Comparison of ENCODE assay signal across 19 mouse cellular contexts in genomic region chr2:145404818-145405531, GRCm38 (mm10).
DNase-seq lines count a peak whose midpoint lies in the region; ATAC-seq lines count a peak whose summit lies in the region.
"Had no signal": no experiment of that assay in that cellular context is flagged by ENCODE, and none has a peak within 500 bp of the region (broad histone marks: within the 10 kb centered on the region; RNA-seq: fewer than 3 reads in every experiment).

No protein-coding gene starts in this region.

- no peaks in the 10 kb centered on the region for H3K27me3 ChIP-seq in heart, embryonic 12.5 days (replicated peaks)
- no peaks in the 10 kb centered on the region for H3K27me3 ChIP-seq in midbrain, embryonic 15.5 days (replicated peaks)
- H3K27me3 ChIP-seq: CH12.LX; embryonic facial prominence, embryonic 13.5 days; forebrain, embryonic 15.5 days; Patski had no signal

- no peaks in the 10 kb centered on the region for H3K9me3 ChIP-seq in heart, embryonic 12.5 days (replicated peaks)
- no peaks in the 10 kb centered on the region for H3K9me3 ChIP-seq in midbrain, embryonic 15.5 days
- H3K9me3 ChIP-seq: embryonic facial prominence, embryonic 13.5 days; forebrain, embryonic 15.5 days had no signal

- no peak overlapping the region for H3K27ac ChIP-seq in heart, embryonic 12.5 days (ENCODE audit: poor library complexity, severe bottlenecking)
- no peak overlapping the region for H3K27ac ChIP-seq in midbrain, embryonic 15.5 days
- H3K27ac ChIP-seq: embryonic facial prominence, embryonic 13.5 days; forebrain, embryonic 15.5 days; left cerebral cortex, adult 2 months; stomach, postnatal 0 days had no signal

- 48% methylated on average over 11 of the region's 11 CpGs for WGBS in heart, embryonic 12.5 days
- 18% methylated on average over 11 of the region's 11 CpGs for WGBS in midbrain, embryonic 15.5 days

- H3K9ac ChIP-seq in heart, embryonic 12.5 days: no peak overlapping the region
- no peak overlapping the region for H3K9ac ChIP-seq in midbrain, embryonic 15.5 days
- H3K9ac ChIP-seq: embryonic facial prominence, embryonic 13.5 days; forebrain, embryonic 15.5 days; lung, embryonic 14.5 days had no signal

- no peak for ATAC-seq in heart, embryonic 12.5 days (ENCODE audit: insufficient number of reproducible peaks, low FRiP score)
- peak; percentile 77 for ATAC-seq in midbrain, embryonic 15.5 days (replicated peaks)
- ATAC-seq: forebrain, embryonic 15.5 days; Patski had no signal

- H3K4me3 ChIP-seq in heart, embryonic 12.5 days: no peak overlapping the region
- H3K4me3 ChIP-seq in midbrain, embryonic 15.5 days: no peak overlapping the region
- H3K4me3 ChIP-seq: embryonic facial prominence, embryonic 13.5 days; forebrain, embryonic 15.5 days; left cerebral cortex, adult 2 months had no signal

- 0 out of 2 replicates have a peak overlapping the region, but pooled peaks have one; percentile 4 for H3K4me2 ChIP-seq in heart, embryonic 12.5 days
- no peak overlapping the region for H3K4me2 ChIP-seq in midbrain, embryonic 15.5 days
- H3K4me2 ChIP-seq: embryonic facial prominence, embryonic 13.5 days; forebrain, embryonic 15.5 days; lung, embryonic 14.5 days had no signal

- no peaks in the 10 kb centered on the region for H3K36me3 ChIP-seq in heart, embryonic 12.5 days
- no peaks in the 10 kb centered on the region for H3K36me3 ChIP-seq in midbrain, embryonic 15.5 days (replicated peaks)
- H3K36me3 ChIP-seq: embryonic facial prominence, embryonic 13.5 days; forebrain, embryonic 15.5 days had no signal

- DNase-seq in heart, adult 8-10 months (ENCODE audit: low spot score): no peak
- DNase-seq in adrenal gland, postnatal 36 days: peak; percentile 5 to 14
- peak; percentile 60 for DNase-seq in embryo, embryonic 11 days
- no peak for DNase-seq in right cerebral cortex, postnatal 14 days
- DNase-seq in gastrocnemius, postnatal 10 days: no peak
- DNase-seq in cerebellum, adult 9-11 months: no peak
- DNase-seq: cerebellum, adult 2 months; kidney, adult 18-20 months; kidney, postnatal 4 days; liver; lung, embryonic 14.5 days had no signal

- H3K4me1 ChIP-seq in heart, embryonic 12.5 days (replicated peaks): peaks cover 19% of the 10 kb centered on the region
- H3K4me1 ChIP-seq in midbrain, embryonic 15.5 days: peaks cover 15% of the 10 kb centered on the region

Comparison
In these comparisons a context has a peak if more than half of its experiments do, and no peak if none do; other contexts are left out.
1. DNase-seq: peak in adrenal gland, postnatal 36 days (2 of 2) and embryo, embryonic 11 days (single experiment); none in heart, adult 8-10 months (single experiment), right cerebral cortex, postnatal 14 days (single experiment), gastrocnemius, postnatal 10 days (single experiment) and cerebellum, adult 9-11 months (single experiment).